ENCODE assay signal across 10 mouse cellular contexts in genomic region chr10:120721956-120722532, GRCm38 (mm10).
A peak's percentile ranks its signal among the peaks of the same experiment; 100 is the strongest.
DNase-seq lines count a peak whose midpoint lies in the region; ATAC-seq and TF ChIP-seq lines count a peak whose summit lies in the region.
"Had no signal": no experiment of that assay in that cellular context is flagged by ENCODE, and none has a peak within 500 bp of the region (broad histone marks: within the 10 kb centered on the region; RNA-seq: fewer than 3 reads in every experiment).

No protein-coding gene starts in this region.

- H3K36me3 ChIP-seq in lung, embryonic 16.5 days (ENCODE audit: control insufficient read depth, insufficient read depth, low read length), result no peaks in the 10 kb centered on the region
- no peaks in the 10 kb centered on the region for H3K36me3 ChIP-seq in forebrain, postnatal 0 days (ENCODE audit: insufficient read depth)
- no peaks in the 10 kb centered on the region for H3K36me3 ChIP-seq in liver, embryonic 13.5 days
- no peaks in the 10 kb centered on the region for H3K36me3 ChIP-seq in stomach, embryonic 16.5 days (ENCODE audit: control insufficient read depth, insufficient read depth, low read length)

- no peak overlapping the region for H3K27ac ChIP-seq in lung, embryonic 16.5 days (ENCODE audit: low read length)
- no peak overlapping the region for H3K27ac ChIP-seq in forebrain, postnatal 0 days (ENCODE audit: low read depth, low read length)
- no peak overlapping the region for H3K27ac ChIP-seq in liver, embryonic 13.5 days
- no peak overlapping the region for H3K27ac ChIP-seq in stomach, embryonic 16.5 days (ENCODE audit: low read length)

- no peak overlapping the region for H3K4me3 ChIP-seq in lung, embryonic 16.5 days (ENCODE audit: low read length)
- peak overlapping the region; percentile 23 for H3K4me3 ChIP-seq in forebrain, postnatal 0 days (ENCODE audit: low read depth, low read length)
- H3K4me3 ChIP-seq in liver, embryonic 13.5 days (replicated peaks), result no peak overlapping the region
- no peak overlapping the region for H3K4me3 ChIP-seq in stomach, embryonic 16.5 days (replicated peaks; ENCODE audit: low read length)

- ATAC-seq in lung, embryonic 16.5 days (ENCODE audit: low read depth), result no peak
- ATAC-seq in forebrain, postnatal 0 days, result no peak
- ATAC-seq in liver, embryonic 13.5 days (ENCODE audit: low read depth), result no peak
- no peak for ATAC-seq in stomach, embryonic 16.5 days (ENCODE audit: insufficient read depth, low FRiP score)
- ATAC-seq in erythroblast, adult 5-6 weeks (replicated peaks; ENCODE audit: low FRiP score, poor library complexity, severe bottlenecking), result no peak

- no peaks in the 10 kb centered on the region for H3K9me3 ChIP-seq in lung, embryonic 16.5 days (ENCODE audit: control insufficient read depth, low read length)
- H3K9me3 ChIP-seq in forebrain, postnatal 0 days (ENCODE audit: low read length), result no peaks in the 10 kb centered on the region
- no peaks in the 10 kb centered on the region for H3K9me3 ChIP-seq in liver, embryonic 13.5 days (replicated peaks)
- no peaks in the 10 kb centered on the region for H3K9me3 ChIP-seq in stomach, embryonic 16.5 days (replicated peaks; ENCODE audit: control insufficient read depth, low read length)

- no peak overlapping the region for H3K9ac ChIP-seq in lung, embryonic 16.5 days (ENCODE audit: low read length)
- H3K9ac ChIP-seq in forebrain, postnatal 0 days, result no peak overlapping the region
- H3K9ac ChIP-seq in liver, embryonic 13.5 days, result no peak overlapping the region
- H3K9ac ChIP-seq in stomach, embryonic 16.5 days (ENCODE audit: low read length), result no peak overlapping the region

- peaks cover 20% of the 10 kb centered on the region for H3K27me3 ChIP-seq in lung, embryonic 16.5 days (ENCODE audit: control insufficient read depth, insufficient read depth, low read depth, low read length)
- H3K27me3 ChIP-seq in forebrain, postnatal 0 days (ENCODE audit: insufficient read depth, low read length), result peaks cover 26% of the 10 kb centered on the region
- H3K27me3 ChIP-seq in liver, embryonic 13.5 days, result peaks cover 34% of the 10 kb centered on the region
- H3K27me3 ChIP-seq in stomach, embryonic 16.5 days (ENCODE audit: control insufficient read depth, insufficient read depth, low read length), result peaks cover 4% of the 10 kb centered on the region; the same call in 1 of the 2 replicates

- no peak for TF ChIP-seq CTCF in forebrain, postnatal 0 days (IDR thresholded peaks at IDR 0.05; ENCODE audit: low read depth)

- DNase-seq in lung, adult 18-20 months, result no peak
- no peak for DNase-seq in forebrain, postnatal 0 days
- DNase-seq in liver, embryonic 13.5 days, result no peak
- no peak for DNase-seq in adrenal gland, adult (ENCODE audit: inconsistent age in 2 of 2, low spot score in 1 of 2)
- no peak for DNase-seq in thymus, postnatal 10 days (ENCODE audit: low spot score in 2 of 2)
- DNase-seq: kidney, postnatal 10 days; lung, adult 2 months had no signal

- peaks cover 8% of the 10 kb centered on the region; the same call in 1 of the 2 replicates for H3K4me1 ChIP-seq in lung, embryonic 16.5 days (replicated peaks; ENCODE audit: control insufficient read depth, insufficient read depth, low read length)
- H3K4me1 ChIP-seq in forebrain, postnatal 0 days (ENCODE audit: insufficient read depth), result no peaks in the 10 kb centered on the region
- no peaks in the 10 kb centered on the region for H3K4me1 ChIP-seq in liver, embryonic 13.5 days (replicated peaks)
- H3K4me1 ChIP-seq in stomach, embryonic 16.5 days (ENCODE audit: control insufficient read depth, insufficient read depth, low read length), result peaks cover 23% of the 10 kb centered on the region

- peak overlapping the region; percentile 21; the same call in 1 of the 2 replicates for H3K4me2 ChIP-seq in lung, embryonic 16.5 days (ENCODE audit: low read depth, low read length)
- H3K4me2 ChIP-seq in forebrain, postnatal 0 days (ENCODE audit: low read depth), result peak overlapping the region; percentile 43
- peak overlapping the region; percentile 21; the same call in 1 of the 2 replicates for H3K4me2 ChIP-seq in liver, embryonic 13.5 days
- peak overlapping the region; percentile 26 for H3K4me2 ChIP-seq in stomach, embryonic 16.5 days (ENCODE audit: low read depth, low read length)

- WGBS in lung, embryonic 16.5 days, result 13% methylated on average over 15 of the region's 15 CpGs
- 11% methylated on average over 15 of the region's 15 CpGs for whole genome bisulfite sequencing in forebrain, postnatal 0 days
- 11% methylated on average over 15 of the region's 15 CpGs for WGBS in liver, embryonic 13.5 days (ENCODE audit: insufficient replicate concordance)
- WGBS in stomach, embryonic 16.5 days, result 23% methylated on average over 15 of the region's 15 CpGs
